Mouse (Mus musculus): ENCODE measurements around the gene Cpsf3. TPM values are rescaled to one million over a fixed set of nuclear protein-coding genes. Genes with fewer than 3 reads are reported as not detected.

Gene Cpsf3
- polyA plus RNA-seq, 1 experiment from 2014 or later = 112 TPM

GRCm38 (mm10) chr12:21340674-21341073 is 55.5 kb downstream of the Cpsf3 start:
- no peaks in the 10 kb centered on the region for H3K27me3 ChIP-seq (ENCODE audit: control insufficient read depth, insufficient read depth, low read depth, low read length)
- 96% methylated on average over 5 of the region's 5 CpGs for WGBS
- no peak overlapping the region for H3K27ac ChIP-seq (ENCODE audit: low read length)
- H3K4me2 ChIP-seq (ENCODE audit: low read depth, low read length) = no peak overlapping the region
- H3K36me3 ChIP-seq (ENCODE audit: control insufficient read depth, insufficient read depth, low read length) = peaks cover 25% of the 10 kb centered on the region
- H3K9ac ChIP-seq (ENCODE audit: low read length) = no peak overlapping the region
- no peaks in the 10 kb centered on the region for H3K4me1 ChIP-seq (replicated peaks; ENCODE audit: control insufficient read depth, insufficient read depth, low read length)
- no peak overlapping the region for H3K4me3 ChIP-seq (ENCODE audit: low read length)
- no peaks in the 10 kb centered on the region for H3K9me3 ChIP-seq (ENCODE audit: control insufficient read depth, low read length)
- no peak for ATAC-seq (ENCODE audit: low read depth)

- peaks cover 16% of the 10 kb centered on the region for H3K36me3 ChIP-seq (ENCODE audit: control insufficient read depth, insufficient read depth, low read length)
- no peaks in the 10 kb centered on the region for H3K27me3 ChIP-seq (ENCODE audit: control insufficient read depth, insufficient read depth, low read depth, low read length)
- H3K9me3 ChIP-seq (ENCODE audit: control insufficient read depth, low read length) = peaks cover 2% of the 10 kb centered on the region; the same call in 1 of the 2 replicates
- 85% methylated on average over 7 of the region's 7 CpGs for WGBS
- ATAC-seq (ENCODE audit: low read depth) = no peak
- no peak overlapping the region for H3K4me3 ChIP-seq (ENCODE audit: low read length)
- H3K4me1 ChIP-seq (replicated peaks; ENCODE audit: control insufficient read depth, insufficient read depth, low read length) = no peaks in the 10 kb centered on the region
- H3K27ac ChIP-seq (ENCODE audit: low read length) = no peak overlapping the region
- no peak overlapping the region for H3K9ac ChIP-seq (ENCODE audit: low read length)
- no peak overlapping the region for H3K4me2 ChIP-seq (ENCODE audit: low read depth, low read length)
These were observed 61.8 kb downstream of the Cpsf3 start for GRCm38 (mm10) chr12:21346972-21347371.

- ATAC-seq (ENCODE audit: low read depth) = no peak
These were observed 65.1 kb downstream of the Cpsf3 start for GRCm38 (mm10) chr12:21350113-21350876.

GRCm38 (mm10) chr12:21353681-21354080 is 68.5 kb downstream of the Cpsf3 start:
- ATAC-seq (ENCODE audit: low read depth) = no peak
- no peaks in the 10 kb centered on the region for H3K27me3 ChIP-seq (ENCODE audit: control insufficient read depth, insufficient read depth, low read depth, low read length)
- no peak overlapping the region for H3K9ac ChIP-seq (ENCODE audit: low read length)
- H3K4me1 ChIP-seq (replicated peaks; ENCODE audit: control insufficient read depth, insufficient read depth, low read length) = no peaks in the 10 kb centered on the region
- WGBS = 76% methylated on average over 8 of the region's 8 CpGs
- peaks cover 5% of the 10 kb centered on the region for H3K9me3 ChIP-seq (ENCODE audit: control insufficient read depth, low read length)
- no peak overlapping the region for H3K4me2 ChIP-seq (ENCODE audit: low read depth, low read length)
- peaks cover 32% of the 10 kb centered on the region for H3K36me3 ChIP-seq (ENCODE audit: control insufficient read depth, insufficient read depth, low read length)
- no peak overlapping the region for H3K27ac ChIP-seq (ENCODE audit: low read length)
- no peak overlapping the region for H3K4me3 ChIP-seq (ENCODE audit: low read length)

More at GRCm38 (mm10) chr12:21350113-21350876, 65.1 kb downstream of the Cpsf3 start:
- no peak overlapping the region for H3K4me3 ChIP-seq (ENCODE audit: low read length)
- no peak overlapping the region for H3K4me2 ChIP-seq (ENCODE audit: low read depth, low read length)
- no peaks in the 10 kb centered on the region for H3K4me1 ChIP-seq (replicated peaks; ENCODE audit: control insufficient read depth, insufficient read depth, low read length)
- no peak overlapping the region for H3K9ac ChIP-seq (ENCODE audit: low read length)
- peaks cover 30% of the 10 kb centered on the region for H3K36me3 ChIP-seq (ENCODE audit: control insufficient read depth, insufficient read depth, low read length)
- H3K27me3 ChIP-seq (ENCODE audit: control insufficient read depth, insufficient read depth, low read depth, low read length) = no peaks in the 10 kb centered on the region
- WGBS = 87% methylated on average over 7 of the region's 7 CpGs
- no peak overlapping the region for H3K27ac ChIP-seq (ENCODE audit: low read length)
- peaks cover 5% of the 10 kb centered on the region for H3K9me3 ChIP-seq (ENCODE audit: control insufficient read depth, low read length)

- 35% methylated on average over 2 of the region's 2 CpGs for WGBS
- no peak overlapping the region for H3K4me2 ChIP-seq (ENCODE audit: low read depth, low read length)
- H3K4me3 ChIP-seq (ENCODE audit: low read length) = no peak overlapping the region
- H3K9ac ChIP-seq (ENCODE audit: low read length) = no peak overlapping the region
- peak overlapping the region; percentile 84 for H3K27ac ChIP-seq (ENCODE audit: low read length)
- H3K9me3 ChIP-seq (ENCODE audit: control insufficient read depth, low read length) = no peaks in the 10 kb centered on the region
- H3K36me3 ChIP-seq (ENCODE audit: control insufficient read depth, insufficient read depth, low read length) = no peaks in the 10 kb centered on the region
- H3K27me3 ChIP-seq (ENCODE audit: control insufficient read depth, insufficient read depth, low read depth, low read length) = no peaks in the 10 kb centered on the region
- ATAC-seq (ENCODE audit: low read depth) = peak; percentile 78; the same call in 1 of the 2 replicates
- H3K4me1 ChIP-seq (replicated peaks; ENCODE audit: control insufficient read depth, insufficient read depth, low read length) = 0 out of 2 replicates have a peak, but pooled peaks cover 3% of the 10 kb centered on the region
These were observed 77.5 kb downstream of the Cpsf3 start for GRCm38 (mm10) chr12:21362686-21363085.

GRCm38 (mm10) chr12:21363195-21363594 is 78.0 kb downstream of the Cpsf3 start:
- Histone ChIP-seq H3K27ac (ENCODE audit: low read length) (peak overlapping the region; percentile 84), H3K36me3 (ENCODE audit: control insufficient read depth, insufficient read depth, low read length) (no peaks in the 10 kb centered on the region)
- no peak for ATAC-seq (ENCODE audit: low read depth)

More at GRCm38 (mm10) chr12:21363195-21363594, 78.0 kb downstream of the Cpsf3 start:
- Histone ChIP-seq H3K27me3 (ENCODE audit: control insufficient read depth, insufficient read depth, low read depth, low read length) (no peaks in the 10 kb centered on the region), H3K9me3 (ENCODE audit: control insufficient read depth, low read length) (no peaks in the 10 kb centered on the region), H3K9ac (ENCODE audit: low read length) (no peak overlapping the region), H3K4me1 (replicated peaks; ENCODE audit: control insufficient read depth, insufficient read depth, low read length) (0 out of 2 replicates have a peak, but pooled peaks cover 3% of the 10 kb centered on the region), H3K4me2 (ENCODE audit: low read depth, low read length) (no peak overlapping the region), H3K4me3 (ENCODE audit: low read length) (no peak overlapping the region)
- WGBS = 86% methylated on average over 3 of the region's 3 CpGs

Other genes starting within 250 kb of the Cpsf3 start
- gene Itgb1bp1, start 893 bp downstream of the Cpsf3 start, polyA plus RNA-seq (2015; fragmentation: Nextera tagmentation; extraction: Ambion mirVana) = 50.2 and 57.8 TPM in 2 replicates
- gene Iah1, start 31.0 kb downstream of the Cpsf3 start, polyA plus RNA-seq (2015; fragmentation: Nextera tagmentation; extraction: Ambion mirVana) = 70.1 and 77.2 TPM in 2 replicates
- 55.6 and 56.2 TPM in 2 replicates for gene Adam17, start 88.2 kb downstream of the Cpsf3 start, polyA plus RNA-seq (2015; fragmentation: Nextera tagmentation; extraction: Ambion mirVana)
- 619 and 660 TPM in 2 replicates for gene Ywhaq, start 132.2 kb downstream of the Cpsf3 start, polyA plus RNA-seq (2015; fragmentation: Nextera tagmentation; extraction: Ambion mirVana)

Data from lung, embryonic 16.5 days (tissue).